Comparison of ENCODE assay signal across 26 mouse cellular contexts in genomic region chr6:86778910-86779594, GRCm38 (mm10). TPM values are rescaled to one million over a fixed set of nuclear protein-coding genes. Genes with fewer than 3 reads are reported as not detected.
DNase-seq lines count a peak whose midpoint lies in the region; ATAC-seq and TF ChIP-seq lines count a peak whose summit lies in the region.
"Had no signal": no experiment of that assay in that cellular context is flagged by ENCODE, and none has a peak within 500 bp of the region (broad histone marks: within the 10 kb centered on the region; RNA-seq: fewer than 3 reads in every experiment).

No protein-coding gene starts in this region.

- H3K4me1 ChIP-seq in CH12.LX (ENCODE audit: control insufficient read depth in 1 of 2, insufficient read depth in 2 of 2) = peaks cover 0 to 24% of the 10 kb centered on the region in 2 experiments; a peak in 1 of 4 replicates
- no peaks in the 10 kb centered on the region for H3K4me1 ChIP-seq in midbrain, embryonic 14.5 days (ENCODE audit: control insufficient read depth, insufficient read depth, low read length)
- H3K4me1 ChIP-seq: embryonic facial prominence, embryonic 10.5 days; neural tube, embryonic 13.5 days; stomach, embryonic 15.5 days had no signal

- TF ChIP-seq EP300 in CH12.LX (IDR thresholded peaks at IDR 0.05; ENCODE audit: low read length) = no peak

- H3K36me3 ChIP-seq in CH12.LX (replicated peaks in 1 of 2; ENCODE audit: control insufficient read depth in 1 of 2, insufficient read depth in 1 of 2, low read length in 1 of 2) = no peaks in the 10 kb centered on the region
- no peaks in the 10 kb centered on the region for H3K36me3 ChIP-seq in midbrain, embryonic 14.5 days (ENCODE audit: control insufficient read depth, insufficient read depth, low read length)
- H3K36me3 ChIP-seq: embryonic facial prominence, embryonic 10.5 days; heart, embryonic 12.5 days; limb, embryonic 15.5 days; neural tube, embryonic 13.5 days; stomach, embryonic 15.5 days had no signal

- TF ChIP-seq CTCF in CH12.LX (conservative IDR thresholded peaks at IDR 0.05 in 1 of 2, IDR thresholded peaks at IDR 0.05 in 1 of 2; ENCODE audit: low read depth in 2 of 2, low read length in 2 of 2) = no peak

- TF ChIP-seq POLR2A in CH12.LX (IDR thresholded peaks at IDR 0.05; ENCODE audit: low read depth, low read length) = no peak

- H3K27ac ChIP-seq in CH12.LX (ENCODE audit: insufficient read depth, low read depth) = no peak overlapping the region
- no peak overlapping the region for H3K27ac ChIP-seq in midbrain, embryonic 14.5 days (replicated peaks; ENCODE audit: low read depth, low read length)
- H3K27ac ChIP-seq: embryonic facial prominence, embryonic 10.5 days; kidney, postnatal 0 days; limb, embryonic 15.5 days; liver, embryonic 14.5 days; neural tube, embryonic 13.5 days; stomach, embryonic 15.5 days had no signal

- TF ChIP-seq RAD21 in CH12.LX (IDR thresholded peaks at IDR 0.05; ENCODE audit: low read depth, low read length) = no peak

- peak; percentile 59 for ATAC-seq in megakaryocyte, adult 5-6 weeks (ENCODE audit: poor library complexity, severe bottlenecking)
- no peak for ATAC-seq in midbrain, embryonic 14.5 days (ENCODE audit: low FRiP score, low TSS enrichment)
- ATAC-seq: forebrain, postnatal 0 days had no signal

- dilution Hi-C loops in CH12.LX (cut with MboI; ENCODE audit: extremely low pct_ligation_motif_present, extremely low pct_unique_long_range_greater_than_20kb, low sequenced_read_pairs) = no loop called here

- no peak overlapping the region for H3K4me2 ChIP-seq in CH12.LX (ENCODE audit: insufficient read depth, low read depth, poor library complexity, severe bottlenecking)
- H3K4me2 ChIP-seq in midbrain, embryonic 14.5 days (ENCODE audit: low read length) = no peak overlapping the region
- H3K4me2 ChIP-seq: heart, embryonic 12.5 days; limb, embryonic 15.5 days; lung, embryonic 14.5 days; midbrain, embryonic 11.5 days; neural tube, embryonic 13.5 days; stomach, embryonic 15.5 days had no signal

- no peaks in the 10 kb centered on the region for H3K27me3 ChIP-seq in CH12.LX (replicated peaks)
- H3K27me3 ChIP-seq in midbrain, embryonic 14.5 days (ENCODE audit: control insufficient read depth, insufficient read depth, low read length) = no peaks in the 10 kb centered on the region
- H3K27me3 ChIP-seq: heart, embryonic 12.5 days; limb, embryonic 15.5 days; neural tube, embryonic 13.5 days; stomach, embryonic 15.5 days had no signal

- in situ Hi-C loops in CH12.LX (cut with MboI; ENCODE audit: low pct_ligation_motif_present, low pct_unique_long_range_greater_than_20kb, low sequenced_read_pairs) = no loop called here

- no peak overlapping the region for H3K9ac ChIP-seq in CH12.LX (ENCODE audit: insufficient read depth, low read depth)
- H3K9ac ChIP-seq in midbrain, embryonic 14.5 days (replicated peaks; ENCODE audit: low read length) = no peak overlapping the region
- H3K9ac ChIP-seq: forebrain, postnatal 0 days; heart, embryonic 12.5 days; limb, embryonic 15.5 days; liver, embryonic 14.5 days; lung, embryonic 14.5 days; neural tube, embryonic 13.5 days; stomach, embryonic 15.5 days had no signal

- no peaks in the 10 kb centered on the region for H3K9me3 ChIP-seq in CH12.LX (replicated peaks; ENCODE audit: low read length)
- H3K9me3 ChIP-seq in midbrain, embryonic 14.5 days (ENCODE audit: control insufficient read depth, low read length) = no peaks in the 10 kb centered on the region
- H3K9me3 ChIP-seq: embryonic facial prominence, embryonic 10.5 days; heart, embryonic 12.5 days; limb, embryonic 15.5 days; neural tube, embryonic 13.5 days; stomach, embryonic 15.5 days had no signal

- no peak overlapping the region for H3K4me3 ChIP-seq in CH12.LX (replicated peaks in 1 of 3; ENCODE audit: low read depth in 2 of 3, low read length in 2 of 3, poor library complexity in 1 of 3)
- no peak overlapping the region for H3K4me3 ChIP-seq in midbrain, embryonic 14.5 days (replicated peaks; ENCODE audit: low read depth, low read length)
- H3K4me3 ChIP-seq: embryonic facial prominence, embryonic 10.5 days; heart, embryonic 12.5 days; limb, embryonic 15.5 days; neural tube, embryonic 13.5 days; stomach, embryonic 15.5 days had no signal

- WGBS in midbrain, embryonic 14.5 days = 91% methylated on average over 10 of the region's 10 CpGs

- H3K79me2 ChIP-seq in CH12.LX (replicated peaks; ENCODE audit: control insufficient read depth, extremely low read depth, insufficient read depth, poor library complexity, severe bottlenecking) = no peaks in the 10 kb centered on the region

- peak; percentile 22 for DNase-seq in 416B (ENCODE audit: low read depth)
- no peak for DNase-seq in CH12.LX (ENCODE audit: extremely low read depth)
- DNase-seq in adipocyte (ENCODE audit: low spot score) = peak; percentile 41
- DNase-seq in ovary, adult 18-20 months (ENCODE audit: low spot score) = no peak
- no peak for DNase-seq in T-cell, adult 2 months (ENCODE audit: low spot score)
- DNase-seq in midbrain, embryonic 14.5 days = no peak
- no peak for DNase-seq in left cerebral cortex, adult 9 months (ENCODE audit: low spot score in 2 of 2)
- DNase-seq: adrenal gland, postnatal 14 days; cerebellum, adult 9-10 months; forebrain, postnatal 0 days; gastrocnemius, postnatal 14 days; heart, postnatal 10 days; kidney, adult 18-20 months; left cerebral cortex, postnatal 4 days; lung, embryonic 14.5 days; lung, postnatal 4 days; thymus, postnatal 25 days had no signal

TF ChIP-seq in CH12.LX, 34 proteins besides CTCF, POLR2A, EP300 and RAD21:
- TF ChIP-seq USF1 (IDR thresholded peaks at IDR 0.05; ENCODE audit: low read depth, low read length) = no peak
- peak; percentile 79 for TF ChIP-seq MAFK (IDR thresholded peaks at IDR 0.05; ENCODE audit: insufficient replicate concordance, low read length)

RNA-seq across cellular contexts. Expression of gene Anxa4, which starts 14.3 kb away (rescaled TPM):
- 10.7 and 10.8 TPM in 2 replicates for total RNA-seq in CH12.LX (2012; rRNA removed)
- total RNA-seq in CH12.LX (2014; rRNA removed) = 17.1 and 18.4 TPM in 2 replicates
- 13.7 and 18.1 TPM in 2 replicates for polyA plus RNA-seq in CH12.LX (2012; ENCODE audit: insufficient read length, low read depth)
- 41.8 and 43.7 TPM in 2 replicates for total RNA-seq in megakaryocyte, adult 5-6 weeks (2015)
- total RNA-seq in megakaryocyte, adult 5-6 weeks (2017) = 55.9 and 65.7 TPM in 2 replicates
- 2.8 and 5.6 TPM in 2 replicates for polyA plus RNA-seq in midbrain, embryonic 14.5 days (2014; fragmentation: Nextera tagmentation; extraction: Ambion mirVana)

RNA-seq across cellular contexts. Expression of gene Gmcl1, which starts 45.9 kb away (rescaled TPM):
- total RNA-seq in CH12.LX (2012; rRNA removed) = 7.8 and 8.4 TPM in 2 replicates
- total RNA-seq in CH12.LX (2014; rRNA removed) = 9.5 and 10.4 TPM in 2 replicates
- polyA plus RNA-seq in CH12.LX (2012; ENCODE audit: insufficient read length, low read depth) = 8.8 and 9.9 TPM in 2 replicates
- total RNA-seq in megakaryocyte, adult 5-6 weeks (2015) = 26.7 and 26.8 TPM in 2 replicates
- total RNA-seq in megakaryocyte, adult 5-6 weeks (2017) = 16.9 and 23.4 TPM in 2 replicates
- polyA plus RNA-seq in midbrain, embryonic 14.5 days (2014; fragmentation: Nextera tagmentation; extraction: Ambion mirVana) = 32.7 and 38.0 TPM in 2 replicates

Comparison
In these comparisons a context has a peak if more than half of its experiments do, and no peak if none do; other contexts are left out.
1. DNase-seq: peak in 416B (single experiment) and adipocyte (single experiment); none in CH12.LX (single experiment), ovary, adult 18-20 months (single experiment), T-cell, adult 2 months (single experiment), midbrain, embryonic 14.5 days (single experiment) and left cerebral cortex, adult 9 months (0 of 2).